Mouse (Mus musculus) kidney, embryonic 15.5 days (tissue): ENCODE data around the gene Basp1. TPM values are rescaled to one million over a fixed set of nuclear protein-coding genes. Genes with fewer than 3 reads are reported as not detected.

Experiments
- ATAC-seq: fragments of 200-750 bp; cut with Nextera tagmentation; replicated peaks from 2 replicates; pipeline ENCODE4 v1.8.0; 2017; ENCODE audit warnings: moderate TSS enrichment; ENCODE audit not compliant: low FRiP score
- H3K27ac ChIP-seq: fragments of 300-500 bp; sonication (generic); 2 replicates; pipeline ENCODE4 v1.5.1; 2015; ENCODE audit warnings: mild to moderate bottlenecking, inconsistent platforms
- H3K27me3 ChIP-seq: fragments of 300-500 bp; sonication (generic); 2 replicates; pipeline ENCODE4 v1.6.1; 2015; ENCODE audit warnings: inconsistent platforms
- H3K36me3 ChIP-seq: fragments of 300-500 bp; sonication (generic); 2 replicates; pipeline ENCODE4 v1.6.1; 2015; ENCODE audit warnings: inconsistent platforms
- H3K4me1 ChIP-seq: fragments of 300-500 bp; sonication (generic); 2 replicates; pipeline ENCODE4 v1.6.1; 2015; ENCODE audit warnings: inconsistent platforms
- H3K4me2 ChIP-seq: fragments of 300-500 bp; sonication (generic); 2 replicates; pipeline ENCODE4 v1.6.1; 2015; ENCODE audit warnings: moderate library complexity, mild to moderate bottlenecking, inconsistent platforms
- H3K4me3 ChIP-seq: fragments of 300-500 bp; sonication (generic); replicated peaks from 2 replicates; pipeline ENCODE4 v1.5.1; 2015; ENCODE audit warnings: mild to moderate bottlenecking, inconsistent platforms
- H3K9ac ChIP-seq: fragments of 300-500 bp; sonication (generic); 2 replicates; pipeline ENCODE4 v1.6.1; 2015; ENCODE audit warnings: mild to moderate bottlenecking, inconsistent platforms
- H3K9me3 ChIP-seq: fragments of 300-500 bp; sonication (generic); replicated peaks from 2 replicates; pipeline ENCODE4 v1.6.1; 2016; ENCODE audit warnings: inconsistent platforms
- WGBS: fragments of 180-500 bp; shearing (Covaris S2); methylation state at CpG from one replicate; pipeline ENCODE4 v1.1.7; 2015; ENCODE audit warnings: mixed read lengths; 5-methylcytosine and 5-hydroxymethylcytosine counted together
- polyA plus RNA-seq: library from polyadenylated mRNA; unstranded; fragments of >200 nt; fragmentation: Nextera tagmentation; extraction: Ambion mirVana; gene quantifications from 2 replicates; pipeline ENCODE4 v1.2.1, GENCODE M21; 2015

Gene Basp1
- polyA plus RNA-seq, 1 experiment from 2014 or later: 26.1 TPM

- Histone ChIP-seq H3K4me3 (no peak overlapping the region), H3K36me3 (no peaks in the 10 kb centered on the region), H3K4me1 (no peaks in the 10 kb centered on the region), H3K4me2 (no peak overlapping the region), H3K9ac (no peak overlapping the region), H3K27ac (no peak overlapping the region), H3K27me3 (no peaks in the 10 kb centered on the region), H3K9me3 (no peaks in the 10 kb centered on the region)
- WGBS: 72% methylated on average over 6 of the region's 6 CpGs
- no peak for ATAC-seq
Measured at GRCm38 (mm10) chr15:25354738-25355137, 58.8 kb downstream of the Basp1 start.

DNA sequence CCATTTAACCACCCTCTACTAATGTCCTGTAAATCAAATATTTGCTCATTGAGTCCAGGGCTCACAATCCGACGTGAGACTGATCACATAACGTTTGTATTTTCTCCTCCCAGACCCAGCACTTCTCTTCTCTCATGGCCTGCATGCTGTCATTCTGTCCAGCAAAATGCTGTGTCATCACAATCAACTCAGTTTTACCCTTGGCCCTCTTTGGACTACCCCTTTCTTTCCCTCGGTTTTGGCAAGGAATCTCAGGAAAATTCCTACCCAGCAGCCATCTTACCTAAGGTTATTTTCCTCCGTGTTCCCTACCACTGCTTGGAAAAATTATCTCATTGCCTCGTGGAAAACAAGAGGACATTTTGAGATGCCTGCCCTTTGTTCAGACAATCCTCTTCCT is 60.1 kb downstream of the Basp1 start:
- Histone ChIP-seq H3K27me3 (no peaks in the 10 kb centered on the region), H3K9ac (no peak overlapping the region), H3K27ac (no peak overlapping the region), H3K4me1 (no peaks in the 10 kb centered on the region), H3K4me2 (no peak overlapping the region), H3K9me3 (no peaks in the 10 kb centered on the region), H3K36me3 (no peaks in the 10 kb centered on the region), H3K4me3 (no peak overlapping the region)
- ATAC-seq: no peak
- 74% methylated on average over 6 of the region's 6 CpGs for WGBS

GRCm38 (mm10) chr15:25343263-25343662 is 70.3 kb downstream of the Basp1 start:
- H3K27me3 ChIP-seq: no peaks in the 10 kb centered on the region
- 54% methylated on average over 6 of the region's 6 CpGs for WGBS
- no peak overlapping the region for H3K4me2 ChIP-seq
- no peak overlapping the region for H3K9ac ChIP-seq
- ATAC-seq: peak; percentile 49; the same call in 1 of the 2 replicates
- H3K9me3 ChIP-seq: no peaks in the 10 kb centered on the region
- H3K4me3 ChIP-seq: no peak overlapping the region
- no peaks in the 10 kb centered on the region for H3K36me3 ChIP-seq
- no peak overlapping the region for H3K27ac ChIP-seq
- H3K4me1 ChIP-seq: no peaks in the 10 kb centered on the region

- H3K4me3 ChIP-seq: no peak overlapping the region
- 90% methylated on average over 11 of the region's 11 CpGs for WGBS
- H3K27ac ChIP-seq: no peak overlapping the region
- H3K4me2 ChIP-seq: no peak overlapping the region
- H3K9ac ChIP-seq: no peak overlapping the region
- no peaks in the 10 kb centered on the region for H3K36me3 ChIP-seq
- H3K4me1 ChIP-seq: no peaks in the 10 kb centered on the region
- H3K9me3 ChIP-seq: no peaks in the 10 kb centered on the region
- no peak for ATAC-seq
- no peaks in the 10 kb centered on the region for H3K27me3 ChIP-seq
Measured at GRCm38 (mm10) chr15:25335277-25335676, 78.3 kb downstream of the Basp1 start.

- no peaks in the 10 kb centered on the region for H3K27me3 ChIP-seq
- no peak overlapping the region for H3K27ac ChIP-seq
- no peak overlapping the region for H3K4me3 ChIP-seq
- H3K9me3 ChIP-seq: no peaks in the 10 kb centered on the region
- no peak for ATAC-seq
- no peak overlapping the region for H3K4me2 ChIP-seq
- no peaks in the 10 kb centered on the region for H3K4me1 ChIP-seq
- no peaks in the 10 kb centered on the region for H3K36me3 ChIP-seq
- 72% methylated on average over 16 of the region's 16 CpGs for WGBS
- H3K9ac ChIP-seq: no peak overlapping the region
Measured at GRCm38 (mm10) chr15:25331877-25332445, 81.6 kb downstream of the Basp1 start.

GRCm38 (mm10) chr15:25330946-25331345 is 82.6 kb downstream of the Basp1 start:
- Histone ChIP-seq H3K9me3 (no peaks in the 10 kb centered on the region), H3K9ac (no peak overlapping the region), H3K27me3 (no peaks in the 10 kb centered on the region), H3K4me3 (no peak overlapping the region), H3K4me2 (no peak overlapping the region), H3K27ac (no peak overlapping the region), H3K4me1 (no peaks in the 10 kb centered on the region), H3K36me3 (no peaks in the 10 kb centered on the region)
- 57% methylated on average over 4 of the region's 4 CpGs for WGBS
- no peak for ATAC-seq

DNA sequence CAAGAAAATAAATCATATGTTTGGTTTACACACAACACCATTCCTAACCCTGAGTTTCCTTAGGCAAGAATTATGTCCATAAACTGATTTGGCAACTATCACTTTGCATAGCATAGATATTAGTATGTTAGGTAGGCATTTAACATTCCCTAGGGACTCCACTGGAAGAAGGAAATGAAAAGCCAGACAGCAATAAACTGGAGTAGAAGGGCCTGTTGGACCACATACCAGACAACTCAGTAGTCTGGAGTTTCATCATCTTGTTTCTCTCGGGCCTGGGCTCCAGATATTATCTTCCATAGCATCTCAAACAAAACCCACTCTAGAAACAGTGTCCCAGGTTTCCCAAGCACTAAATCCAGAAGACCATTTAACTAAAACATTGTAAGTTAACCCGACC is 91.0 kb downstream of the Basp1 start:
- no peaks in the 10 kb centered on the region for H3K4me1 ChIP-seq
- H3K9me3 ChIP-seq: no peaks in the 10 kb centered on the region
- no peak overlapping the region for H3K9ac ChIP-seq
- H3K4me3 ChIP-seq: no peak overlapping the region
- no peak overlapping the region for H3K4me2 ChIP-seq
- ATAC-seq: no peak
- H3K27ac ChIP-seq: no peak overlapping the region
- WGBS: 61% methylated on average over 2 of the region's 2 CpGs
- H3K36me3 ChIP-seq: no peaks in the 10 kb centered on the region
- H3K27me3 ChIP-seq: no peaks in the 10 kb centered on the region

- Histone ChIP-seq H3K27ac (no peak overlapping the region), H3K36me3 (no peaks in the 10 kb centered on the region), H3K9me3 (no peaks in the 10 kb centered on the region), H3K9ac (no peak overlapping the region), H3K4me1 (no peaks in the 10 kb centered on the region), H3K4me2 (no peak overlapping the region), H3K27me3 (no peaks in the 10 kb centered on the region), H3K4me3 (no peak overlapping the region)
- WGBS: 91% methylated on average over 3 of the region's 3 CpGs
- ATAC-seq: no peak
Measured at GRCm38 (mm10) chr15:25322111-25322510, 91.5 kb downstream of the Basp1 start.

DNA sequence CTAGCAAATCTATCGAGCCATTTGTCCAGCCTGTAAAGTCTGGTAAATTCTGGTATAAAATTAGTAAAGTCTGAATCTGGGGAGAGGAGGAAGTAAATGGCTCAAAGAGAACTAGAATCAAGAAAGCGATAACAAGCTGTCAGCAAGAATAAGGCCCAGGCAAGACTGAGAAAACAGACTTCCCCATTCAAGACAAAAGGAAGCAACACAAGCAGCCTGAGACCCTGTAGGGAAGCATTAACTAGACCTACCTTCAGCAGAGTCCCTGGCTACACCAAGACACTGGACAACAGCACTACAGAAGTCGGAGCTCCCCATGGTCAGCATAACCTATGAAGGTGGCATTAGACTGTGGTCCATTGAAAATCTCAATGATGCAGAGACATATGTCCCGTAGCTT is 91.9 kb downstream of the Basp1 start:
- ATAC-seq: no peak
- no peak overlapping the region for H3K4me3 ChIP-seq
- WGBS: 93% methylated on average over 4 of the region's 4 CpGs

DNA sequence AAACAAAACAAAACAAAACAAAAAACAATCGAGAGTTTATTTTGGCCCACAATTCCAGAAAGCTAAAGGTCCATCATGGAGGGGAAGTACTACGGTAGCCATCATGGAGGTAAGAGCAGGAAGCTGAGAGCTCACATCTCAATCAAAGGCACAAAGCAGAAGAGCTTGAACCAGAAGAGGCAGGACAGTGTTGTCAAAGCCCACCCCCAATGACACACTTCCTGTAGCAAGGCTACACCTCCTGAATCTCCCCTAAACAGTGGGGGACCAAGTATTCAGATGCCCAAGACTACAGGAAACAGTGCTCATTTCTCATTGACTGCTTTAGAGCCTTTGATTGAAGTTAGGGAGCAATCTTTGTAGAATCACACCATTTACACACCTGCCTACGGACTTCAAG is 99.1 kb downstream of the Basp1 start:
- H3K4me2 ChIP-seq: no peak overlapping the region
- ATAC-seq: no peak
- no peak overlapping the region for H3K9ac ChIP-seq
- H3K4me1 ChIP-seq: no peaks in the 10 kb centered on the region
- no peaks in the 10 kb centered on the region for H3K36me3 ChIP-seq
- no peaks in the 10 kb centered on the region for H3K9me3 ChIP-seq
- WGBS: 82% methylated on average over 3 of the region's 3 CpGs
- no peak overlapping the region for H3K27ac ChIP-seq
- no peak overlapping the region for H3K4me3 ChIP-seq
- no peaks in the 10 kb centered on the region for H3K27me3 ChIP-seq

More for the DNA sequence above, 91.9 kb downstream of the Basp1 start:
- H3K27ac ChIP-seq: no peak overlapping the region
- no peak overlapping the region for H3K4me2 ChIP-seq
- H3K27me3 ChIP-seq: no peaks in the 10 kb centered on the region
- H3K4me1 ChIP-seq: no peaks in the 10 kb centered on the region
- H3K9me3 ChIP-seq: no peaks in the 10 kb centered on the region
- H3K9ac ChIP-seq: no peak overlapping the region
- H3K36me3 ChIP-seq: no peaks in the 10 kb centered on the region

Other genes starting within 250 kb of the Basp1 start
- 39.3 and 40.5 TPM in 2 replicates for gene Myo10, start 208.8 kb upstream of the Basp1 start, polyA plus RNA-seq